Mouse (Mus musculus) ES-Bruce4 (cell line): ENCODE data around the gene Ilkap.

ENCODE experiments used
- CTCF ChIP-seq: IDR thresholded peaks from one replicate; pipeline ENCODE4 v1.8.1; 2011; ENCODE audit warnings: low read depth, low read length
- EP300 ChIP-seq: IDR thresholded peaks from 2 replicates; pipeline ENCODE4 v1.6.1; 2011; ENCODE audit warnings: low read depth, low read length; ENCODE audit not compliant: insufficient read depth
- POLR2A ChIP-seq: IDR thresholded peaks from one replicate; pipeline ENCODE4 v1.8.1; 2011; ENCODE audit warnings: low read length; ENCODE audit not compliant: insufficient read depth

DNA sequence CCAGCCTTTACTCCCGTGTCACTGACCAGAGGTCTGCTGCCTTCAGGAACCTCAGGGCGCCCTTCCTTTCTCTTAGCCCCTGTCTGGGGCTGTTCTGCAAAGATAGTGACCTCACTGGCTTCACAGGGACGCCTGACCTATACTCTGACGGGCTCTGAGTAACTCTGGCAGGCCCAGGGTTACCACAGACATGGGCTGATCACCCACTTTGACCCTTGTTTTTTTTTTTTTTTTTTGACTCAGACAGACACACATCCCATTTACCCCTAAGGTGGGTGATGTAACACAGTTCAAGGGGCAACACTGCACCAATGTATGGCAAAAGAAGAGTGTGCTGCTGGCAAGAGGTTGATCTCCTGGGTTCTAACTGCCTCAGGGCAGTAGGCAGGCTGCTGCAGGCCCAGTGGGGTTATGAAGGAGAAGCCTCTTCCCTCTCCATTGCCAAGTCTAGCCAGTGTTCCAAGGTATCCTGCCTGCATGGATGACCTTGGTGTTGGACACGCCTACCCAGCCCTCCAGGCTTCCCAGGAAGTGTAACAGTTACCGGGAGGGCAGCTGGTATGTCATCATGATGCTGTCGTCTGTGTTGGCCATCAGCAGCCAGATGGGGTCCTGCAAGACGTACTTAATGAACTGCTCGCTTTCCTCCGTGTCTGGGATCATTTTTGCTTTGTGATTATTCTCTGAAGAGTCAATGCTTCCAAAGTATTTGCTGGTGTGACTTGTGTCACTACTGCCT lies 21.4 kb upstream of the Ilkap start:
- TF ChIP-seq CTCF (no peak), POLR2A (no peak), EP300 (no peak)
